Mouse (Mus musculus) myocyte (in vitro differentiated cells): ENCODE measurements around the gene Ibsp. TPM values are rescaled to one million over a fixed set of nuclear protein-coding genes. Genes with fewer than 3 reads are reported as not detected.

Experiments used
- H3K27me3 ChIP-seq: one replicate; pipeline ENCODE4 v1.6.1; 2011; ENCODE audit not compliant: control insufficient read depth, insufficient read depth, insufficient read length
- H3K36me3 ChIP-seq: one replicate; pipeline ENCODE4 v1.6.1; 2011; ENCODE audit not compliant: control insufficient read depth, insufficient read depth
- H3K4me2 ChIP-seq: one replicate; pipeline ENCODE4 v1.6.1; 2011; ENCODE audit warnings: low read depth, control low read depth
- H3K4me3 ChIP-seq: one replicate; pipeline ENCODE4 v1.5.1; 2011; ENCODE audit warnings: mild to moderate bottlenecking, control low read depth, moderate library complexity
- H3K79me2 ChIP-seq: one replicate; pipeline ENCODE4 v1.6.1; 2011; ENCODE audit not compliant: control insufficient read depth, insufficient read depth
- H3ac ChIP-seq: one replicate; pipeline ENCODE4 v1.6.1; 2011; ENCODE audit not compliant: control insufficient read depth, insufficient read length
- CEBPB ChIP-seq: IDR thresholded peaks from 2 replicates; pipeline ENCODE4 v1.6.1; 2011; ENCODE audit warnings: mild to moderate bottlenecking, moderate library complexity; ENCODE audit not compliant: poor library complexity, insufficient read depth, severe bottlenecking
- E2F4 ChIP-seq: IDR thresholded peaks from one replicate; pipeline ENCODE4 v1.6.1; 2011; ENCODE audit warnings: mild to moderate bottlenecking, control low read depth, moderate library complexity; ENCODE audit not compliant: insufficient read depth
- MAX ChIP-seq: IDR thresholded peaks from one replicate; pipeline ENCODE4 v1.6.1; 2011; ENCODE audit warnings: low read depth, mild to moderate bottlenecking, control low read depth
- MYOD1 ChIP-seq, 3 experiments: IDR thresholded peaks; one replicate each; pipeline ENCODE4 v1.6.1; 2011; ENCODE audit warnings: control low read depth in 2 of 3, low read depth in 2 of 3, mild to moderate bottlenecking in 2 of 3, moderate library complexity in 1 of 3; ENCODE audit not compliant: insufficient read length in 2 of 3, control insufficient read depth in 1 of 3
- MYOG ChIP-seq, 3 experiments: IDR thresholded peaks; one replicate each; pipeline ENCODE4 v1.6.1; 2011; ENCODE audit warnings: control low read depth in 2 of 3, low read depth in 2 of 3, mild to moderate bottlenecking in 2 of 3; ENCODE audit not compliant: insufficient read length in 2 of 3, control insufficient read depth in 1 of 3, insufficient read depth in 1 of 3
- POLR2A ChIP-seq: IDR thresholded peaks from one replicate; pipeline ENCODE4 v1.6.1; 2011; ENCODE audit warnings: low read depth, mild to moderate bottlenecking, control low read depth, moderate library complexity; ENCODE audit not compliant: insufficient read length
- POLR2AphosphoS2 ChIP-seq: IDR thresholded peaks from one replicate; pipeline ENCODE4 v1.6.1; 2011; ENCODE audit warnings: low read depth, control low read depth; ENCODE audit not compliant: insufficient read length
- REST ChIP-seq: IDR thresholded peaks from one replicate; pipeline ENCODE4 v1.6.1; 2011; ENCODE audit warnings: mild to moderate bottlenecking, control low read depth, moderate library complexity; ENCODE audit not compliant: insufficient read depth, insufficient read length
- SRF ChIP-seq: IDR thresholded peaks from one replicate; pipeline ENCODE4 v1.6.1; 2011; ENCODE audit warnings: low read depth; ENCODE audit not compliant: control insufficient read depth, insufficient read length
- TCF12 ChIP-seq: IDR thresholded peaks from one replicate; pipeline ENCODE4 v1.6.1; 2011; ENCODE audit warnings: mild to moderate bottlenecking, control low read depth; ENCODE audit not compliant: poor library complexity, insufficient read depth, severe bottlenecking
- TCF3 ChIP-seq: IDR thresholded peaks from one replicate; pipeline ENCODE4 v1.6.1; 2011; ENCODE audit warnings: low read depth, control low read depth; ENCODE audit not compliant: insufficient read length
- USF1 ChIP-seq: IDR thresholded peaks from one replicate; pipeline ENCODE4 v1.6.1; 2011; ENCODE audit warnings: low read depth, mild to moderate bottlenecking, control low read depth, moderate library complexity
- polyA plus RNA-seq: library from polyadenylated mRNA; unstranded; fragments of >200 nt; fragmentation: generic; extraction: Trizol; gene quantifications from one replicate; pipeline ENCODE4 v1.2.1, GENCODE M21; 2012; ENCODE audit warnings: missing spikeins

Ibsp gene
- polyA plus RNA-seq, 1 experiment: 0.02 TPM

DNA sequence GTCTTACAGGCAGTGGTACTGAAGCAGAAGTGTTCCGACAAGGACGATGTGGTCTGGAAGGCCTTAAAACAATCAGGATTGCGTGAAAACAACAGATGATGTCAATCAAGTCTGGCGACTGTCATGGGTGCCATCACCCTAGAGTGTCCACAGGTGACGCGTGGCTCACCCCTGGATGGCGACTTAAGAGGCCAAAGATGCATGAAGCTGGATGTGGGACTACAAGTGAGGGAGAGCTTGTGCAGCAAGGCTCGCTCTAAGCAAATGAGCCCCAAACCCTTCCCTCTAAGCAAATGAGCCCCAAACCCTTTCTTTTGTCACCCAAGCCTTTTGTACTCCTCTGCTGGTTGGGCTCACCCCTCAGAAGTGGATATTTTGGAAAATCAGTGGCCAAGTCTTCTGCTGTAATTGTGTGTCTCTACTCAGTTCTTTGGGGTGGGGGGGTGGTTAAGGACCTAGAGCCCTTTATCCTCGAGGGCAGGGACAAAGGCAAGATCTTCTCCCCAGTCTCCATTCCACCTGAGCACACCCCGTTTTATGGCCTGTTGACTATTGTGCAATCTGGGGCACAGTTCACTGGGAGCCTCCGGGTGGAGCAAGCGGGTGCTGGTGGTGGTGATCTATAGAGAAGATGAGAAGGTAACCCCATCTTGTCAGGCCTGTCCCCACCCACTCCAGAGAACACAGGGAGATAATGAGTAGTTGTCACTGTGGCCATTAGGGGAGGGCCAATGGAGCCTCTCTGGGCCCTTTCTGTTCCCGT is 35.8 kb upstream of the Ibsp start:
- Histone ChIP-seq H3K4me2 (no peak overlapping the region), H3K4me3 (no peak overlapping the region), H3K79me2 (no peaks in the 10 kb centered on the region), H3K27me3 (no peaks in the 10 kb centered on the region), H3ac (no peak overlapping the region), H3K36me3 (no peaks in the 10 kb centered on the region)
- TF ChIP-seq E2F4 (no peak), TCF12 (no peak), CEBPB (no peak), USF1 (no peak), TCF3 (no peak), MYOD1 (IDR thresholded peaks at IDR 0.05; ENCODE audit: control insufficient read depth in 1 of 3, insufficient read length in 2 of 3, low read depth in 2 of 3) (no peak), POLR2A (no peak)

DNA sequence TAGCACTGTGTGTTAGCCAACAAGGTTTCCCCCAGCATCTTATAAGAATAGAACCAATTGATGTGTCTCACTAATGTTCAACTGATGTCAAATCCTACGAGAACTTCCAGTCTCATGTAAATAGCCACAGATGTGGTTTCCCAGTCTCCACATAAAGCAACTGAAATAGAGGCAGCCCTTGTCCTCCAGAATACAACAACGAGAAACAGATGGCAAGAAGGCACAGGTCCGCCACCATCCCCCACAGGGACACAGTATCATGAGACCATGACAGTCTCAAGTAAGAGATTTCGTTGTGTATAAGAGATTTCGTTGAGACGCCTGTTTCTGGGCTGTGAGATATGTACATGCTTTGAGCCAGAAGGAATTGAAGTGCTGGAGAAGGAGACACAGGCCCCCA is 4.8 kb upstream of the Ibsp start:
- Histone ChIP-seq H3K79me2 (no peaks in the 10 kb centered on the region), H3K4me3 (no peak overlapping the region), H3K36me3 (no peaks in the 10 kb centered on the region), H3K4me2 (no peak overlapping the region), H3K27me3 (peaks cover 15% of the 10 kb centered on the region), H3ac (no peak overlapping the region)
- TF ChIP-seq MYOD1 (IDR thresholded peaks at IDR 0.05; ENCODE audit: control insufficient read depth in 1 of 3, insufficient read length in 2 of 3, low read depth in 2 of 3): no peak
- TF ChIP-seq POLR2A: no peak
- TF ChIP-seq TCF12: no peak
- no peak for TF ChIP-seq E2F4
- TF ChIP-seq POLR2AphosphoS2: no peak
- TF ChIP-seq SRF: no peak
- no peak for TF ChIP-seq TCF3
- no peak for TF ChIP-seq USF1
- no peak for TF ChIP-seq REST
- TF ChIP-seq MYOG (IDR thresholded peaks at IDR 0.05; ENCODE audit: control insufficient read depth in 1 of 3, insufficient read depth in 1 of 3, insufficient read length in 2 of 3, low read depth in 2 of 3): no peak
- TF ChIP-seq MAX: no peak
- no peak for TF ChIP-seq CEBPB

DNA sequence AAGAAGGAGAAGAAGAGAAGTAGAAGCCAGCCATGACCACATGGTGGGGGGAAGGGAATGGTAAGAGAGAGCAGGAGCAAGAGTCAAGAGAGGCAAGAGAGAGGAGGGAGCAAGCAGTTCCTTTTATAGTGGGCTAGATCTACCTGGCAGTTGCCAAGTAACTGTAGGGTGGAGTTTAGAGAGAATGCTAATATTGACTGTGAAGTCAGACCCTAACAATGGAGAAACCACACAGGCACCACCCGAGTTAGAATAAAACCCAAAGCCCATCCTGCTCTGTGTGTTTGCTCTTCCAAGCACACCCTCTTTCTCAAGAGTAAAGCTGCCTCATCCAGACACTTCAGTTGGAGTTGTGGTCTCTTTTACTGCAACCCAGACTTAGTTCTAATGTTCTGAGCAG is 15.1 kb downstream of the Ibsp start:
- Histone ChIP-seq H3ac (no peak overlapping the region), H3K27me3 (no peaks in the 10 kb centered on the region), H3K4me2 (no peak overlapping the region), H3K36me3 (no peaks in the 10 kb centered on the region), H3K4me3 (no peak overlapping the region), H3K79me2 (no peaks in the 10 kb centered on the region)
- no peak for TF ChIP-seq REST
- TF ChIP-seq POLR2AphosphoS2: no peak
- no peak for TF ChIP-seq MAX
- no peak for TF ChIP-seq MYOG (IDR thresholded peaks at IDR 0.05; ENCODE audit: control insufficient read depth in 1 of 3, insufficient read depth in 1 of 3, insufficient read length in 2 of 3, low read depth in 2 of 3)
- no peak for TF ChIP-seq POLR2A
- no peak for TF ChIP-seq TCF3
- TF ChIP-seq TCF12: no peak
- no peak for TF ChIP-seq USF1
- no peak for TF ChIP-seq E2F4
- no peak for TF ChIP-seq MYOD1 (IDR thresholded peaks at IDR 0.05; ENCODE audit: control insufficient read depth in 1 of 3, insufficient read length in 2 of 3, low read depth in 2 of 3)
- no peak for TF ChIP-seq SRF
- no peak for TF ChIP-seq CEBPB

DNA sequence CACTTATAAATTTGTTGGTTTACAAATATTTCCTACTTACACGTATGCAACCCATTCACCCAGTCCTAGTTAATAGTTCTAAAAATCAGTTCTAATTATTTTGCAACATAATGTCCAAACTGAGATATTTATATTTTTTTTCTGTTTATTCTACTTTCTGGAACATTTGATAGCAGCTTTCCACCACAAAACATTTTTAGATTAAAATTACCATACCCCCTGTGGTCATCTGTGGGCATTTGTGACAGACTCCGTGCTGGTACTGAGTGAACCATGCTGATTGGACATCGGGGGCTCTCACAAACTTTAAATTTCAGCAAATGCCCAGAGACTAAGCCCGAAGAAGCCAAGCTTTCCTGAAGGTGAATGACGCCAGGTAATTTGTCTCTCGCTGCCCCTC is 26.1 kb downstream of the Ibsp start, which contains the start of gene Mepe:
Gene Mepe, plus strand, starts transcription at position 301 of the 400 bp plus-strand sequence.
- H3K27me3 ChIP-seq: peaks cover 4% of the 10 kb centered on the region
- H3K36me3 ChIP-seq: no peaks in the 10 kb centered on the region
- H3K4me2 ChIP-seq: no peak within 1 kb of the TSS
- H3K79me2 ChIP-seq: no peaks in the 10 kb centered on the region
- no peak within 1 kb of the TSS for H3ac ChIP-seq
- H3K4me3 ChIP-seq: no peak within 1 kb of the TSS
- no peak for TF ChIP-seq CEBPB
- TF ChIP-seq POLR2AphosphoS2: no peak
- no peak for TF ChIP-seq TCF12

GRCm38 (mm10) chr5:104326884-104327283 is 27.9 kb downstream of the Ibsp start:
- Histone ChIP-seq H3K79me2 (no peaks in the 10 kb centered on the region), H3K4me2 (no peak overlapping the region), H3K4me3 (no peak overlapping the region), H3K27me3 (peaks cover 4% of the 10 kb centered on the region), H3ac (no peak overlapping the region), H3K36me3 (no peaks in the 10 kb centered on the region)
- no peak for TF ChIP-seq USF1
